Mouse (Mus musculus) hindbrain, postnatal 0 days (tissue): ENCODE results near the gene Icam5. TPM values are rescaled to one million over a fixed set of nuclear protein-coding genes. Genes with fewer than 3 reads are reported as not detected.
"Not testable (repeated sequence)": the region's sequence is repeated elsewhere in the genome, so short reads cannot be mapped to it uniquely, and the experiment has no call there.

ENCODE experiments used
- ATAC-seq: fragments of 200-750 bp; cut with Nextera tagmentation; 2 replicates; pipeline ENCODE4 v1.8.0; 2017; ENCODE audit warnings: mild to moderate bottlenecking, moderate TSS enrichment, moderate library complexity
- DNase-seq: peaks from one replicate; pipeline ENCODE4 v3.0.0-alpha.2; 2015; ENCODE audit warnings: low spot score
- H3K27ac ChIP-seq: fragments of 300-500 bp; sonication (generic); 2 replicates; pipeline ENCODE4 v1.5.1; 2014; ENCODE audit warnings: mild to moderate bottlenecking
- H3K27me3 ChIP-seq: fragments of 300-500 bp; sonication (generic); 2 replicates; pipeline ENCODE4 v1.6.1; 2014; ENCODE audit warnings: low read length, mixed read lengths; ENCODE audit not compliant: insufficient read depth
- H3K36me3 ChIP-seq: fragments of 300-500 bp; sonication (generic); 2 replicates; pipeline ENCODE4 v1.6.1; 2014; ENCODE audit warnings: low read length, mixed read lengths; ENCODE audit not compliant: insufficient read depth
- H3K4me1 ChIP-seq: fragments of 300-500 bp; sonication (generic); 2 replicates; pipeline ENCODE4 v1.6.1; 2014; ENCODE audit warnings: antibody characterized with exemption, low read length, mixed read lengths; ENCODE audit not compliant: insufficient read depth
- H3K4me2 ChIP-seq: fragments of 300-500 bp; sonication (generic); 2 replicates; pipeline ENCODE4 v1.6.1; 2014; ENCODE audit warnings: low read depth, mild to moderate bottlenecking, low read length, moderate library complexity, mixed read lengths
- H3K4me3 ChIP-seq: fragments of 300-500 bp; sonication (generic); 2 replicates; pipeline ENCODE4 v1.5.1; 2014; ENCODE audit warnings: low read length
- H3K9ac ChIP-seq: fragments of 300-500 bp; sonication (generic); replicated peaks from 2 replicates; pipeline ENCODE4 v1.6.1; 2014; ENCODE audit warnings: mild to moderate bottlenecking, low read length, moderate library complexity, mixed read lengths
- H3K9me3 ChIP-seq: fragments of 300-500 bp; sonication (generic); 2 replicates; pipeline ENCODE4 v1.6.1; 2016; ENCODE audit warnings: low read length, mixed read lengths
- CTCF ChIP-seq: IDR thresholded peaks from 2 replicates; pipeline ENCODE4 v1.5.1; 2016; ENCODE audit warnings: antibody characterized with exemption, control low read depth, low read depth
- WGBS: fragments of 180-500 bp; shearing (Covaris S2); extraction: QIAGEN DNeasy Blood & Tissue Kit; methylation state at CpG from one replicate; pipeline ENCODE4 v1.1.7; 2014; 5-methylcytosine and 5-hydroxymethylcytosine counted together
- polyA plus RNA-seq: library from polyadenylated mRNA; unstranded; fragments of >200 nt; fragmentation: Nextera tagmentation; extraction: Ambion mirVana; gene quantifications from 2 replicates; pipeline ENCODE4 v1.2.1, GENCODE M21; 2015
- total RNA-seq: library from RNA; depleted of rRNA; stranded (reverse); fragments of >200 nt; gene quantifications from 2 replicates; pipeline ENCODE4 v1.2.3, GENCODE M21; 2014

Gene Icam5
- total and polyA plus RNA-seq, 2 experiments from 2014 or later: 3.7 to 9.1 TPM

- Histone ChIP-seq H3K36me3 (peaks cover 20% of the 10 kb centered on the region), H3K27me3 (no peaks in the 10 kb centered on the region), H3K9me3 (no peaks in the 10 kb centered on the region), H3K4me3 (peak within 1 kb of the TSS; percentile 87), H3K4me2 (peak within 1 kb of the TSS; percentile 86), H3K9ac (peak within 1 kb of the TSS; percentile 86), H3K27ac (peak within 1 kb of the TSS; percentile 77), H3K4me1 (no peaks in the 10 kb centered on the region)
- under 1% methylated on average over 72 of the region's 72 CpGs for WGBS
- DNase-seq (peak; percentile 95), ATAC-seq (peak; percentile 92)
- no peak for TF ChIP-seq CTCF
Observed at GRCm38 (mm10) chr9:21002627-21003551, 29.0 kb upstream of the Icam5 start, which contains the start of gene Mrpl4. Mrpl4 (plus strand) TSS chr9:21002738.

- H3K9me3 ChIP-seq: no peaks in the 10 kb centered on the region
- no peaks in the 10 kb centered on the region for H3K4me1 ChIP-seq
- no peak overlapping the region for H3K4me3 ChIP-seq
- H3K36me3 ChIP-seq: peaks cover 23% of the 10 kb centered on the region
- no peak overlapping the region for H3K4me2 ChIP-seq
- no peak for ATAC-seq
- H3K9ac ChIP-seq: no peak overlapping the region
- no peak for DNase-seq
- no peaks in the 10 kb centered on the region for H3K27me3 ChIP-seq
- H3K27ac ChIP-seq: no peak overlapping the region
- TF ChIP-seq CTCF: no peak
- WGBS: 94% methylated on average over 10 of the region's 10 CpGs
Observed at GRCm38 (mm10) chr9:21007313-21007952, 24.4 kb upstream of the Icam5 start.

GRCm38 (mm10) chr9:21008007-21008406 is 23.9 kb upstream of the Icam5 start:
- no peak for TF ChIP-seq CTCF
- H3K27me3 ChIP-seq: no peaks in the 10 kb centered on the region
- ATAC-seq: no peak

GRCm38 (mm10) chr9:21010362-21010761 is 21.5 kb upstream of the Icam5 start:
- Histone ChIP-seq H3K4me2 (no peak overlapping the region), H3K27ac (no peak overlapping the region), H3K9me3 (no peaks in the 10 kb centered on the region), H3K4me1 (no peaks in the 10 kb centered on the region), H3K27me3 (peaks cover 7% of the 10 kb centered on the region), H3K9ac (no peak overlapping the region), H3K36me3 (peaks cover 18% of the 10 kb centered on the region), H3K4me3 (no peak overlapping the region)
- DNase-seq (no peak), ATAC-seq (no peak)
- WGBS: 68% methylated on average over 2 of the region's 2 CpGs
- TF ChIP-seq CTCF: no peak

More at GRCm38 (mm10) chr9:21008007-21008406, 23.9 kb upstream of the Icam5 start:
- Histone ChIP-seq H3K36me3 (peaks cover 23% of the 10 kb centered on the region), H3K4me1 (no peaks in the 10 kb centered on the region), H3K4me3 (no peak overlapping the region), H3K4me2 (no peak overlapping the region), H3K27ac (no peak overlapping the region), H3K9me3 (no peaks in the 10 kb centered on the region), H3K9ac (no peak overlapping the region)
- no peak for DNase-seq
- 82% methylated on average over 7 of the region's 7 CpGs for WGBS

DNA sequence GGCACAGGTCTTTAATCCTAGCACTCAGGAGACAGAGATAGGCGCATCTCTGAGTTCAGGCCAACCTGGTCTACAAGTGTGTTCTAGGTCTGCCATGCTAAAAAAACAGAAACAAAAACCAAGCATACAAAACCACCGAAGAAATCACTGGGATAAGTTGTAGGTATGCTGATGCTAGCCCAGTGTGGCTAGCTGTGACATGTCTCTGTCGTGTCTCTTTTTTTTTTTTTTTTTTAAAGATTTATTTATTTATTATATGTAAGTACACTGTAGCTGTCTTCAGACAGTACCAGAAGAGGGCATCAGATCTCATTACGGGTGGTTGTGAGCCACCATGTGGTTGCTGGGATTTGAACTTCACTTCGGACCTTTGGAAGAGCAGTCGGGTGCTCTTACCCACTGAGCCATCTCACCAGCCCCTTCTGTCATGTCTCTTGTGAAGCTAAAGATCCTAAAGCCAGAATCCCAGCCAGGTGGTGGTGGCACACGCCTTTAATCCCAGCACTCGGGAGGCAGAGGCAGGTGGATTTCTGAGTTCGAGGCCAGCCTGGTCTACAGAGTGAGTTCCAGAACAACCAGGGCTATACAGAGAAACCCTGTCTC is 20.8 kb upstream of the Icam5 start:
- ATAC-seq, H3K4me2 ChIP-seq, H3K9me3 ChIP-seq, H3K4me1 ChIP-seq, H3K9ac ChIP-seq, DNase-seq, H3K27ac ChIP-seq, H3K4me3 ChIP-seq: not testable (repeated sequence)
- Histone ChIP-seq H3K36me3 (peaks cover 17% of the 10 kb centered on the region), H3K27me3 (peaks cover 11% of the 10 kb centered on the region)
- 73% methylated on average over 9 of the region's 9 CpGs for WGBS

DNA sequence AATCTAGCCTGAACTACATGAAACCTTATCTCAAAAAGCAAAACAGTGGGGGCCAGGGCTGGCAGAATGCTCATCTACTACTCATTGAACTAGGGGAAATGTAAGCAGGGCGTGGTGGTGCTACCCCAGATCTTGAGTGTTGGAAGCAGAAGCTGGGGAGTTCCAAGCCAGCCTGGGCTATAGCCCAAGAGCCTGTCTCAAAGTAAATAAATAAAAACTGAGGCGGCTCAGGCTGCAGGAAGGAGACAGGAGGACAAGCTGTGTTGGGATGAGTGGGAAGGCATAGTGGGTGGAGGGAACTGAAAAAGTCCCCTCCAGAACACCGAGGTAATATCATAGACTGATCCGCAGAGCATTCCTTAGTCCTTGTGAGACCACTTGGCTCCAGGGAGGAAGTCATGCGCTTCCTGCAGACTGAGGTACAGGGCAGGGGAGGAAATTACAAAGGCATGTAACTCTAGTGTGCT is 20.0 kb upstream of the Icam5 start:
- no peak for ATAC-seq

More for the DNA sequence above, 20.0 kb upstream of the Icam5 start:
- no peak for DNase-seq
- H3K9me3 ChIP-seq: no peaks in the 10 kb centered on the region
- no peak overlapping the region for H3K9ac ChIP-seq
- H3K4me2 ChIP-seq: no peak overlapping the region
- H3K4me3 ChIP-seq: no peak overlapping the region
- no peak for TF ChIP-seq CTCF
- WGBS: 68% methylated on average over 5 of the region's 5 CpGs
- peaks cover 13% of the 10 kb centered on the region for H3K36me3 ChIP-seq
- no peak overlapping the region for H3K27ac ChIP-seq
- peaks cover 19% of the 10 kb centered on the region for H3K27me3 ChIP-seq
- H3K4me1 ChIP-seq: no peaks in the 10 kb centered on the region
